Mouse (Mus musculus) B cell, adult (primary cell): ENCODE measurements around the gene Dclre1a. TPM values are rescaled to one million over a fixed set of nuclear protein-coding genes. Genes with fewer than 3 reads are reported as not detected.

Experiments
- total RNA-seq: library from RNA; stranded (reverse); gene quantifications from 4 replicates; pipeline ENCODE4 v1.2.4, GENCODE M21; 2023; ENCODE audit not compliant: inconsistent age

Gene Dclre1a
- 3.7 to 6.6 TPM (median 4.9 TPM) in 4 replicates for total RNA-seq

GRCm38 (mm10) chr19:56547456-56548229, at the start of gene Dclre1a:
Gene Dclre1a, minus strand, starts transcription at chr19:56548222.

DNA sequence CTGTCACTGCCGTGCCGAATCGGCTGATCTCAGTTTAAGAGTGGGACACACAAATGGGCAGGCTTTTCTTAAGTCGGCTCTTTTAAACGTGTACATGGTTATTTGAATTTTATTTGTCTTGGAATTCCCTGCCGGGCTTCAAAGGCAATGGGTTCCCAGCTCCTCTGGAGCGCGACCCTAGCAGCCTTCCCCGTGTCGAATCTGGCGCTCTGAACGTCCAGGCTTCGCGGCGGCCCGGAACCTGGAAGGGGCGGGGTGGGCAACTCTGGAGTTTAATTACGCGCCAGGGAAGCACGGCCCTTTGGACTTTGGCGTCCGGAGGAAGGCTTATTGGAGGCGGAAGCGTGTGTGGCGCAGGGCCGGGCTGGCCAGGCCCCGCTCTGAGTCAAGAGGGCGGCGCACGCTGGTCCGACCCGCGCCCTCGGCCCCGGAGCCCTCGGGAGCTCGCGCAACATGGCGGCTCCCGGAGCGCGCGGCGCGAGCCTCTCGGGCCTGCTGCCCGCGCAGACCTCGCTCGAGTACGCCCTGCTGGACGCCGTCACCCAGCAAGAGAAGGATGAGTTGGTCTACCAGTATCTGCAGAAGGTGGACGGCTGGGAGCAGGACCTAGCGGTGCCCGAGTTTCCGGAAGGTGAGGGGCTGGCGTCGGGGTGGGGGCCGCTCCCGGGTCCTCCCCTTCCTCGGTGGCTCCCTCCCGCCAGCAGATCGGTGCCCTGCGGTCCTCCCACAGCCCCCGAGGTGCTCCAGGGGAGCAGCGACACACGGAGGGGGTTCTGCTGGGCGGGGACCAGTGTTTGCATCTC, 409 bp upstream of the Dclre1a start, which contains the start of gene Nhlrc2:
Gene Nhlrc2, plus strand, starts transcription at position 32 of the 803 bp plus-strand sequence.

Other genes starting within 250 kb of the Dclre1a start
- 0.12 to 0.32 TPM (median 0.20 TPM) in 4 replicates for gene Nrap, start 158.2 kb downstream of the Dclre1a start, total RNA-seq
- gene Casp7, start 151.1 kb downstream of the Dclre1a start, total RNA-seq = 25.0 to 31.5 TPM (median 27.2 TPM) in 4 replicates
- 0.96 to 1.3 TPM (median 1.1 TPM) in 4 replicates for gene Plekhs1, start 86.6 kb downstream of the Dclre1a start, total RNA-seq
- 17.8 to 23.4 TPM (median 22.5 TPM) in 4 replicates for gene Nhlrc2, start within 50 bp of the Dclre1a start, total RNA-seq
- 0.29 to 0.45 TPM in 2 of 4 replicates, not detected in the others for gene Adrb1, start 174.0 kb upstream of the Dclre1a start, total RNA-seq